8 mouse cellular contexts compared by ENCODE assay signal in genomic region chr6:53143846-53144584, GRCm38 (mm10).
DNase-seq lines count a peak whose midpoint lies in the region; ATAC-seq lines count a peak whose summit lies in the region.

No protein-coding gene starts in this region.

- H3K9me3 ChIP-seq in neural tube, embryonic 15.5 days (replicated peaks), result no peaks in the 10 kb centered on the region
- no peaks in the 10 kb centered on the region for H3K9me3 ChIP-seq in hindbrain, embryonic 10.5 days

- no peaks in the 10 kb centered on the region for H3K36me3 ChIP-seq in neural tube, embryonic 15.5 days
- no peaks in the 10 kb centered on the region for H3K36me3 ChIP-seq in hindbrain, embryonic 10.5 days

- ATAC-seq in neural tube, embryonic 15.5 days (ENCODE audit: low FRiP score), result no peak
- no peak for ATAC-seq in erythroid progenitor cell, adult 5-6 weeks (replicated peaks; ENCODE audit: low FRiP score, poor library complexity, severe bottlenecking)

- H3K4me2 ChIP-seq in neural tube, embryonic 15.5 days, result no peak overlapping the region

- no peak overlapping the region for H3K9ac ChIP-seq in neural tube, embryonic 15.5 days (replicated peaks)

- intact Hi-C loops in left cerebral cortex, postnatal 14 days (cut with DNase I), result loop anchor here (2.0 kb wide), 1 partner anchor 75 kb away; the partner anchor contains the start of gene Jazf1

- no peaks in the 10 kb centered on the region for H3K27me3 ChIP-seq in neural tube, embryonic 15.5 days (replicated peaks)
- no peaks in the 10 kb centered on the region for H3K27me3 ChIP-seq in hindbrain, embryonic 10.5 days (ENCODE audit: insufficient read depth, poor library complexity, severe bottlenecking)

- H3K27ac ChIP-seq in neural tube, embryonic 15.5 days (replicated peaks), result no peak overlapping the region
- peak overlapping the region; percentile 29; the same call in 1 of the 2 replicates for H3K27ac ChIP-seq in hindbrain, embryonic 10.5 days

- H3K4me1 ChIP-seq in neural tube, embryonic 15.5 days, result no peaks in the 10 kb centered on the region
- H3K4me1 ChIP-seq in hindbrain, embryonic 10.5 days (replicated peaks), result peaks cover 5% of the 10 kb centered on the region

- H3K4me3 ChIP-seq in neural tube, embryonic 15.5 days (replicated peaks), result no peak overlapping the region
- no peak overlapping the region for H3K4me3 ChIP-seq in hindbrain, embryonic 10.5 days

- 19% methylated on average over 4 of the region's 4 CpGs for WGBS in neural tube, embryonic 15.5 days
- 27% methylated on average over 4 of the region's 4 CpGs for WGBS in hindbrain, embryonic 10.5 days

- peak; percentile 51 for DNase-seq in neural tube, embryonic 10.5 days (ENCODE audit: extremely low spot score, low spot score)
- peak; percentile 32 for DNase-seq in adrenal gland, adult 2 months
- DNase-seq in embryo, embryonic 11.5 days (ENCODE audit: low read depth, low spot score), result peak; percentile 50
- DNase-seq in hindbrain, embryonic 10.5 days (ENCODE audit: low spot score), result peak; percentile 65
- DNase-seq in left cerebral cortex, postnatal 14 days (ENCODE audit: low spot score in 2 of 2), result peak; percentile 43 to 52
- peak; percentile 88 for DNase-seq in retina, embryonic 14.5 days (ENCODE audit: low spot score)

Comparison
In these comparisons a context has a peak if more than half of its experiments do, and no peak if none do; other contexts are left out.
1. DNase-seq: peak in every context shown above with its lines; median percentile 88 in retina, embryonic 14.5 days; 65 in hindbrain, embryonic 10.5 days; 51 in neural tube, embryonic 10.5 days; 50 in embryo, embryonic 11.5 days; 48 in left cerebral cortex, postnatal 14 days; 32 in adrenal gland, adult 2 months.